Mouse (Mus musculus) embryo, embryonic 11 days (tissue): ENCODE measurements around the gene Hgfac.
A peak's percentile ranks its signal among the peaks of the same experiment; 100 is the strongest.

Experiments used
- DNase-seq: peaks from one replicate; pipeline ENCODE4 v3.0.0-alpha.2; 2015

Gene Hgfac

GRCm38 (mm10) chr5:35041268-35041829, at the start of gene Hgfac:
Gene Hgfac, plus strand, starts transcription at chr5:35041509.
- DNase-seq = no peak

- no peak for DNase-seq
Observed at GRCm38 (mm10) chr5:34998754-34999153, 42.6 kb upstream of the Hgfac start.

- no peak for DNase-seq
Observed at GRCm38 (mm10) chr5:34999281-34999680, 42.0 kb upstream of the Hgfac start.

GRCm38 (mm10) chr5:35000323-35000722, 41.0 kb upstream of the Hgfac start:
- no peak for DNase-seq

- DNase-seq = no peak
Observed at GRCm38 (mm10) chr5:35001144-35001543, 40.2 kb upstream of the Hgfac start.

DNA sequence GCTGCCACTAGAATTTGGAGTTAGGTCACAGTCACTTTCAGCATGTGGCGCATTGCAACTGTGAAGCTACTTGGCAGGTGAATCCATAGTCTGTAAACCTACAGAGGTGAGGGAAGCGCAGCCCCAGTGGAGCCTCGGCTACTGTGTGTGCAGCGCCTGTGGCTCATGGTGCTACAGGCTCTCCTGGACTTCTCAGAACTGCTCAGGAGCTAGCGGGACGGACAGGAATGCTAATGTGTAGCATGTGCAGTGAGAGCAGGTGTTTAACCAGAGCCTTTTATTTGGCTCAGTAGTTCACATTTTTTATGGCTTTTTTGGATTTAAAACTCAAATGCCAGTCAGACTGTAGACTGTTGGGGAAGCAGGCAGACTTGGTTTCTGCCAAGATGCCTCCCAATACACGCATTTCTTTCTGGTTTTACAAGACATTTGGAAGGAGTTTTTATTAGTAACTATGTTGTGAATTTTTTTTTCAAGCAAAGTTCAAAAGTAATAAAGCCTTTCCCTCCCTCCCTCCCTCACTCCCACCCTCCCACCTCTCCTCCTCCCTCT, 37.6 kb upstream of the Hgfac start:
- no peak for DNase-seq

- no peak for DNase-seq
Observed at GRCm38 (mm10) chr5:35004769-35005168, 36.5 kb upstream of the Hgfac start.

GRCm38 (mm10) chr5:35005659-35006058, 35.6 kb upstream of the Hgfac start:
- DNase-seq = no peak

GRCm38 (mm10) chr5:35006599-35006998, 34.7 kb upstream of the Hgfac start:
- DNase-seq = no peak

- no peak for DNase-seq
Observed at GRCm38 (mm10) chr5:35009163-35009562, 32.1 kb upstream of the Hgfac start.

- DNase-seq = no peak
Observed at GRCm38 (mm10) chr5:35010656-35011055, 30.7 kb upstream of the Hgfac start.

- DNase-seq = no peak
Observed at GRCm38 (mm10) chr5:35011156-35011923, 30.0 kb upstream of the Hgfac start.

- peak; percentile 29 for DNase-seq
Observed at GRCm38 (mm10) chr5:35014036-35014435, 27.3 kb upstream of the Hgfac start.

DNA sequence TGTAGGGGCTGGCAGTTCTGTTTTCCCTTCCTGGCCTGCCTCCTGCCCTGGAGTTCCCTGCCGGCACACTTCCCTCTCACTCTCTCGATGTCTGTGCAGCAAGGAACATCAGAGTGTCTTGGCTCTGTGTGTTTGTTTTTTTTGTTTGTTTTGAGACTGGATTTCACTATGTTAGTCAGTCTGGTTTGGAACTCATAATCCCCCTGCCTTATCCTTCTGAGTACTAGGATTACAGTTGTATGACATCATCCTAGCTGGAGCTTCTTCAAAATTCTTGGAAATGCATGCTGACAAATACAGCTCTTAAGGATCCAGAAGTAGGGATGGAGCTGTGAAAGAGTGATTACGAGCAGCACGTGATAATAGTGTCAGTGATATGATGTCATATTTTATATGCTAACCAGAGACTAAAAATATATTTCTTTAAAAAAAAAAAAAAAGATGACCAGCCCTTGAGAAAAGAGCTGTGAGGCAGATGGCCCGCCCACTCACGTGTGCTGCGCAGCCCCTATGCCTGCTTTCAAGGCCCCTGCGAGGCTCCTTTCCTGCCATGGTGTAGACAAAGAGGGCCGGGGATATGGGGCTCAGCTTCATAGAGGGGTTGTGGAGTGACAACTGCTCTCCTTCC, 21.5 kb upstream of the Hgfac start:
- no peak for DNase-seq

GRCm38 (mm10) chr5:35020410-35021241, 20.7 kb upstream of the Hgfac start:
- no peak for DNase-seq

DNA sequence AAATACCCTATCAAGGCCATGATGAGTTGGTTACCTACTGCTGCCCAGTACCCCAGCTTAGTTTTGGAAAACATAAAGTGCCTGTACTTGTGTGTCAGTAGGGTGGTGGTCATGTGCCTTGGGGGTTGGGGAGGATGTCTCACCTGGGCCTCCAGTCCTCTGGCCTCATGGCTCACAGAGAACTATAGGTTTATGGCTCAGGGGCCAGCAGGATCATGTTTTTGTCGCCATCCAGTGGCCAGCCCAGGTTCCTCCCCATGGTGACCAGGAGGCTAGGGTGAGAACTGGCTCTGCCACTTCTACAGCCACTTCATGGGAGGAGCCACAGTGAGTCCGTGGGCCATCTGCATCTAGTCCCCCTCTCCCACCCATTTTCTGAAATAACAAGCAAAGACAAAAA, 16.3 kb upstream of the Hgfac start:
- peak; percentile 62 for DNase-seq

GRCm38 (mm10) chr5:35029303-35029702, 12.0 kb upstream of the Hgfac start:
- DNase-seq = no peak

- no peak for DNase-seq
Observed at GRCm38 (mm10) chr5:35029755-35030154, 11.6 kb upstream of the Hgfac start.

GRCm38 (mm10) chr5:35033068-35033467, 8.2 kb upstream of the Hgfac start:
- DNase-seq = peak; percentile 28

GRCm38 (mm10) chr5:35033619-35034018, 7.7 kb upstream of the Hgfac start:
- DNase-seq = no peak

GRCm38 (mm10) chr5:35035141-35035540, 6.2 kb upstream of the Hgfac start:
- DNase-seq = no peak

GRCm38 (mm10) chr5:35035795-35036194, 5.5 kb upstream of the Hgfac start:
- no peak for DNase-seq

DNA sequence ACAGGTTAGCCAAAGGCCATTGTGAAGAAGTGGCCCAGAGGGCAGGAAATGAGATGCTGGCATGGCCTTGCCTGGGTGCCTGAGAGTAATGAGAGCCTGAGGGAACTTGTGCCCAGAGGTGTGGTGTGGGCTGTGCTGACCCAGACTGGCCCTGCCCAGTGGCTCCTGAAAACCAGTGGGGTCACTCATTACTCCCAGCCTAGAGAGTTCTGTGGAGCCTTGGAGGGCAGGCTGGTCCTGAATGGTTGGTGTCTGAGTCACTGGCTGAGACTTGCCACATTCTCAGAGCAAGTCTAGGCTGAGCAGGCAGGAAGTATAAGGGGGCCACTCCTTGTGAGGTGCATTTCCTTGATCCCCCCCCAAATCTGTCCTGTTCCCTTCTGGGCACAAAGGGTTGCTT, 3.9 kb upstream of the Hgfac start:
- DNase-seq = no peak
